Mouse (Mus musculus): ENCODE data around the gene Rufy2.
"Not testable (repeated sequence)": the region's sequence is repeated elsewhere in the genome, so short reads cannot be mapped to it uniquely, and the experiment has no call there.

Gene Rufy2

DNA sequence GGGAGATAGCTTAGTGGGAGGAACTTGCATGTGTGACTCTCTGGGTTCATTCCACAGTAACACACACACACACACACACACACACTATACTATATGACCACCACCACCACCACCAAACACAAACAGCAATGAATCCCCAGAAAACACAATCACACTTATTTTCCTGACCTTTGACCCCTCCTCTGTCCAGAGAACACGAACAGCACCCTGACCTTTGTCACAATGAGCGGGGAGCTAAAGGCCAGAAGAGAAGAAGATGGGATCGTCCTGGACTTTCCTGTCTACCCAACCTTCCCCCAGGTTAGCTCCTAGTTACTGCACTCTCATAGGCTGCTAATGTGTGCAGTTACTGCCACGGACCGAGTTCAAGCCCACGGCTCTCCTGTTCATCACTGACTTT, 72.0 kb downstream of the Rufy2 start:
- no peak for DNase-seq (ENCODE audit: low read depth)

DNA sequence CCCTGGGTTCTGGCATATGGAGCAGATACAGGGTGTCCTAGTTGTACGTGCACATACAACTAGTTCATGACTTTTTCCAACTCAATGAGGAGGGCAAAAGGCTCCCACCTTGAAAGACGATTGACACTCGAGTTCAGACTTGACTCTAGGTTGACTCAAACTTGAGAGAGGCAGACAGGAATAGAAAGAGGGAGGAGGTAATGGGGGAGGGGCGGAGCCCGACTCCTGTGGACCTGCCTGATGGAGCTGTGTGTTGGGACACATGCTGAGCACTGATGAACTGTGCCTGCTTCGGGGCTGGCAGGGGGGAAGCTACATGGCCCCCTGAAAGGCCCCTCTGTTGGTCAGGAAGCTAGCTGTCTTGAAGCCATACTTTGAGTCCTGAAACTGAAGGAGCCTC, 73.0 kb downstream of the Rufy2 start:
- DNase-seq (ENCODE audit: low read depth), result peak; percentile 19

DNA sequence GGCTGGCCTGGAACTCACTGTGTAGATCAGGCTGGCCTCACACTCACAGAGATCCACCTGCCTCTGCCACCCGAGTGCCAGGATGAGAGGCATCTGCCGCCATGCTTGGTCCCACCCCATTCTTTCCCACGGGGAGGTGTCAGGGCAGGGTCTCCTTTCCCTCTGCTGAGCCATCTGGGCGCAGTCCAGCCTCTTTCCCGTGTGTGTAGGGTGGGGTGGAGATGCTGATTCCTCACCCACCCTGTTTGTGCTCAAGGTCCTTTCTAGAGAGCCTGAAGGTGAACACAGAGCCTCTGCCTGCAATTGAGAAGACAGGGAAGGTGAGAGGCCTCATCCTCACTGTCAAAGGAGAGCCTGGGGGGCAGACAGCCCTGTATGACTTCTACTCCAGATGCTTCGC, 74.0 kb downstream of the Rufy2 start:
- not testable (repeated sequence) for DNase-seq (ENCODE audit: low read depth)

DNA sequence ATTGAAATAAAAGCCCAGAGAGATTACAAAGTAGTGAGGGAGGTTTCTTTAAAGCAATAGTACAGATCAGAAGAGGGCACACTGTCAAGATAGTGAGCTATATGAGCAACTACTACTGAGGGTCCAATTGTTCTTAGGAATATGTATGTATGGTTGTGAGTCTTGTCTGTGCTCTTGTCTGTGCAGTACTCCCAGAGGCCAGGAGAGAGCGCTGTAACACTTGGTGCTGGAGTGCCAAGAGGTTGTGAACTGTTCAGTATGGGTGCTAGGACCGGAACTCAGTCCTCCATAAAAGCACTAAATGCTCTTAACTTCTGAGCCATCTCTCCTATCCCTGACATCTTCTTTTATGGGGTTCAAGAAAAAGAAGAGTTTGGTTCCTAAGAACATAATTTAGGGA, 74.6 kb downstream of the Rufy2 start:
- no peak for DNase-seq (ENCODE audit: low read depth)

DNA sequence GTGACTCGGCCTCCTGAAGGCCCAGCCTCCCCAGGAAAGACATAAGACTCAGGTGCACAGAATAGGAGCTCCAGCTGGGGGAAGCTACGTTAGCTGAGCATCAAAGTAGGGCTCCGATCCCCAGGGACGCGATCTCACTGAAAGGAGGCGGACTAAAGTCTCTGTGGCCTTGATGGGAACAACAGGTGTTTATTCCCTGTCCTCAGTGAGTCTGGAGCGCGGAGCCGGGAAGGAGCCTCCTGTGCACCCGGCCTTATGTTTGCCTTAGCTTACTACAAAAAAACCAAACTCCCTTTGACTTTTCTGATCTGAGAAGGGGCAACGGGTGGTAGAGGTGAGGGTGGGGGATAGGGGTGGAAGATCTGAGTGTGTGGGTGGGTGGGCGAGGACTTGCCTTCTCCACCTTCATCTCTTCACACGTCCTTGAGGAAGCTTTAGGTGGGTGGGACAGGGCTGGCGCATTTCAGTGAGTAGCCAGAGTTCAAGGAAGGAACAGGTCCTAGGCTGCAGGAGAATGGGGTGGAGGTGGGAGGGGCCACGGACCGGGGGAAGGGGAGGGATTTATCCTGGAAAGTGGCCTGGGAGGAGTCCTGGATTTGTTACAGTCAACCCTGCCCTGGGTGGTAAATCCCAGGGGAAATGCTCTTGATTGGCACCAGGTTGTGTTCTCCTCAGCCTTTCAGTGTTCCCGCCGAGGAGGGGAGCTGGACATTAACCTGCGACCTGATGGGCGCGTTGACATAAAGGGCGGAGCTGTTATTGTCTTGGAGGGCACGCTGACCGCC, 77.1 kb downstream of the Rufy2 start:
- DNase-seq (ENCODE audit: low read depth), result no peak

DNA sequence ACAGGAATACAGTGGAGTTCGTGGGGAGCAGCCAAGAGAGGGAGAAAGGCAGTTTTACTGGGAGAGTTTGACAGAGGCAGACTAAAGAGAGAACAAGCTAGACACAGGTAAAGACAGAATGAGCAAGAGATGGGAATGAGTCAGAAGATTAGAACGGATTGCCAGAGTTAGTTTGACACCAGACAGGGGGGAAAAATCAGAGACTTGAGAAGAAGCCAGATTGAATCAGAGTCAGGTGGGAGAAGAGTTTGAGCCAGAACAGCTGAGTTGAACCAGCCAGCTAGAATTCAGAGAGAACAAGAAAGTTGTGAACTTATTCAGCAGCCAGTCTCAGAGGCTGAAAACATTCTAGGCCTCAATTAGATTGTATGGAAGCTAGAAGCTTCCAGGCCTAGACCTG, 79.8 kb downstream of the Rufy2 start, which contains the start of gene Pbld1:
Gene Pbld1, plus strand, starts transcription at position 301 of the 400 bp plus-strand sequence.
- peak; percentile 37 for DNase-seq (ENCODE audit: low read depth)

DNA sequence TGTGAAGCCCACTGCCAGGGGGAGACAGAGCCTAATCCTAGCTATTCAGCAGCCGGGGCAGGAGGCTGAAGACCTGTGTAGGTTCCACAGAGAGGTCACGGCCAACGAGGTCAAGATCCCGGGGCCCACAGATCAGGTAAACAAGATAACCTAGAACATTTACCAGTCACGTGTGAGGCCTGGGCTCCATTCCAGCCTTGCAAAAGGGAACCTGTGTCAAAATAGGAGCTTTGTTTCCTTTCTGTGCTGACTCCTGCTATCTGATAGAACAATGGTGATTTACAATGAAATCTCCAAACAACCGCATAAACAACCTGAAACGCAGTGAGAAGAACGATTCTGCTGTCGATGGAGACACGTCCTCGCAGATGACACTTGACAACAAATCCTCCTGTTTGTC, 80.4 kb downstream of the Rufy2 start:
- no peak for DNase-seq (ENCODE audit: low read depth)

DNA sequence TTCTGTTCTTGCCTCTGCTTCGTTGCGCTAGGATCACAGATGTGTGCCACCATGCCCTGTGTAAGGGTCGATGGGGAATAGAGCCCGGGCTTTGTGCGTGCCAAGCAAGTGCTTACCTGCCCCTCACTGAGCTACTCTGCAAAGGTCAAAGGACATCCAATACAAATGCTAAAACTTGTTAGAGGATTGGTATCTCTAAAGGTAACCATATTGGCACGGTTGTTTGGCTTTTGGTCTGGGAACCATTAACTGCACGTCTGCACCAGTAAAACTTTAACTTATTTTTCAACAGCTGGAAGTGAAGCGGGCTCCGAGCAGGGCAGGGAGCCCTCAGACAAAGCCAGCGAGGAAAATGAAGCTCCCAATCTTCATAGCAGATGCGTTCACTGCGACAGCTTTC, 81.2 kb downstream of the Rufy2 start:
- no peak for DNase-seq (ENCODE audit: low read depth)

DNA sequence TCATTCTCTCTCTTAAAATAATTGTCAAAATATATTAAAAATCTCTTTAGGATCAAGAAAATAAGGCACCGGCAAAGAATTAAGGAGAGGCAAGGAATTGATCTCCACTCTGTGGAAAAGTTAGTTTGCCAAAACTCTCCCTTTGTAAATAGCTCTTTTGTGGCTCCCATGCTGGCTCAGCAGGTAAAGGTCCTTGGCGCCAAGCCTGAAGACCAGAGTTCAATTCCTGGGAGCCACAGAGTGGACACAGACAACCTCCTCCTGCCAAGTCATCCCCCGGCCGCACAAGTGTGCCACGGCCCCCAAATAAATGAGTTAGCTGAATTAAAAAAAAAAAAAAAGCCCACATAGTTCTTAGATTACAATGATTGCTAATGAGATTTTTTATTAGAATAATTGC, 82.7 kb downstream of the Rufy2 start:
- no peak for DNase-seq (ENCODE audit: low read depth)

DNA sequence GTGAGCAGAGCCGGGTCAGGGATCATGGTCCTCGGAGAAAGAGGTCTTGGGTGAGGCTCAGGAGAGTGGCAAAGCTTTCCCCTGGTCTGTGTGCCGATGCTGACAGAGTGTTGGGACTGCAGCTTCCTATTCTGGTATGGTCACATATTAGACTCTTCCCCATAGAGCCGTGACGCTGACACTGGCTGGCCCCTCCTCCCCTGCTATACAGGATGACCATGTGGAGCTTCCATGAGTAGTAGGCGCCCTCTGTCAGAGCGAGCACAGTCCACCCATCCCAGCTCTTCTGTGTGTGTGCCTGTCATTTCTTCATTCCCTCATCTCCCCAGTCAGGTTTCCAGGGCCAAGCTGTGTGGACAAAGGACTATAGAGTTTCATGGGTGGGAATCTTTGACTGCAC, 83.3 kb downstream of the Rufy2 start:
- no peak for DNase-seq (ENCODE audit: low read depth)

DNA sequence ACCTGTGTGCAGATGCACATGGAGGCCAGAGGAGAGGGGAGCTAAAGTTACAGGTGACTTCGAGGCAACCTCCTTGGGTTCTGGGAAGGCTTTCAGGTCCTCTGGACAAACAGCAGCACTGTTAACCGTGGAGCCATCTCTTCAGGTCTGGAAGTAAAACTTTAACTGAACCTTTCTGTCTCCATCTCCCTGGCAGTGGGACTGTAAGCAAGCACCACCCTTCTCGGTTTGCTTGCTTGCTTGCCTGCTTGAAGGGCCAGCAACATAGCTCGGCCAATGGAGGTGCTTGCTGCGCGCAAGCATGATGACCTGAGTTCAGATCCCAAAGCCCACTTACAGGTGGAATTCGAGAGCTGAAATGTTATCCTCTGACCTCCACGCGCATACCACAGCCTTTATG, 84.5 kb downstream of the Rufy2 start:
- no peak for DNase-seq (ENCODE audit: low read depth)

DNA sequence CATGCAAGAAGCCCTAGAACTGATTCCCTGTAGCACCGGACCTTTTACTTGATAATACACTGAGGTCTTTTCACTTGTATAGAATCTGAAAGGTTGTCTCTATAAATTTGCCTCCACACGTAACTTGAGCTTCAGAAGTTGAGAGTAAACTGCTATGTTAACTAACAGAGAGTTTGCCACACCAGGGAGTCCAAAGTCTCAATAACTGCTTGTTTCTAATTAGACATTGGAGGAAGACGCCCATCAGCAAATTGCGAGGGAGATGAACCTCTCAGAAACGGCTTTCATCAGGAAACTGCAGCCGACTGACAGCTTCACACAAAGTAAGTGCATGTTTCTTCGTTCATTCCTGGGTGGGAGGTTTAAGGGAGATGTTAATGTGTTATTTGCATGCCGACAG, 85.5 kb downstream of the Rufy2 start:
- DNase-seq (ENCODE audit: low read depth), result no peak

DNA sequence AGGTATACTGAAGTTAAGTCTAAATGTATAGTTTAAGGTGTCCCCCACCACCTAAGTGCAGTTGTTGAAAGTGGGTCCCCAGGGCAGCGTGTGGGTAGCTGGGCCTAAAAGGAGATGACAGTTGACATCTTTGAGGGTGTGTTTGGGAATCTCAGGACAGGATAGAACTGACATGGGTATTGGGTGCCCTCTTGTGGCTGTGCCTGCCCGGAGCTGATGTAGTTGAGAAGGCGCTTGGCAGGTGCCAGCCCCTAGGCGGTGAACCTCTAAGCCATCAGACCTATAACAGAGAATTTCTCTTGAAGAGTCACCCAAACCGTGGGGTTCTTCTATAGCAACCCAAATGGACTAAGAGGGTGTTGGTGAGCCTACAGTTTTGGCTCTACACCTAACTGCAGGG, 86.0 kb downstream of the Rufy2 start:
- DNase-seq (ENCODE audit: low read depth), result peak; percentile 89
